In genomic region chr2:24413677-24414076, GRCm38 (mm10) we compare ENCODE assay signal across 22 mouse cellular contexts. TPM values are rescaled to one million over a fixed set of nuclear protein-coding genes. Genes with fewer than 3 reads are reported as not detected.
DNase-seq lines count a peak whose midpoint lies in the region; ATAC-seq and TF ChIP-seq lines count a peak whose summit lies in the region.
"Had no signal": no experiment of that assay in that cellular context is flagged by ENCODE, and none has a peak within 500 bp of the region (broad histone marks: within the 10 kb centered on the region; RNA-seq: fewer than 3 reads in every experiment).

No protein-coding gene starts in this region.

- no peaks in the 10 kb centered on the region for H3K36me3 ChIP-seq in kidney, embryonic 14.5 days (ENCODE audit: control insufficient read depth, insufficient read depth, low read length)
- H3K36me3 ChIP-seq in lung, embryonic 15.5 days, result no peaks in the 10 kb centered on the region
- H3K36me3 ChIP-seq: embryonic facial prominence, embryonic 13.5 days; forebrain, embryonic 12.5 days; liver, embryonic 13.5 days; midbrain, embryonic 10.5 days had no signal

- TF ChIP-seq CTCF in Patski (IDR thresholded peaks at IDR 0.05), result no peak

- DNase-seq in kidney, adult 18-20 months, result no peak
- DNase-seq in lung, postnatal 14 days, result no peak
- DNase-seq in Patski (ENCODE audit: low read depth, low spot score), result no peak
- DNase-seq in mesoderm, embryonic 11.5 days (ENCODE audit: low read depth, low spot score), result peak; percentile 12
- no peak for DNase-seq in cerebellum, postnatal 36 days
- DNase-seq in gastrocnemius, postnatal 14 days, result no peak
- DNase-seq: adrenal gland, postnatal 10 days; cerebellum, adult 2 months; cerebellum, postnatal 25 days; embryo, embryonic 11 days; layer of hippocampus, adult 9-11 months; liver, embryonic 13.5 days; right cerebral cortex, postnatal 14 days had no signal

- H3K4me1 ChIP-seq in kidney, embryonic 14.5 days (ENCODE audit: control insufficient read depth, insufficient read depth, low read length), result peaks cover 56% of the 10 kb centered on the region
- peaks cover 10% of the 10 kb centered on the region for H3K4me1 ChIP-seq in lung, embryonic 15.5 days
- H3K4me1 ChIP-seq: liver, embryonic 13.5 days had no signal

- no peak overlapping the region for H3K4me3 ChIP-seq in kidney, embryonic 14.5 days (ENCODE audit: low read length)
- H3K4me3 ChIP-seq in lung, embryonic 15.5 days, result no peak overlapping the region
- H3K4me3 ChIP-seq: embryonic facial prominence, embryonic 13.5 days; erythroblast, embryonic 14.5 days; forebrain, embryonic 12.5 days; liver, embryonic 13.5 days; midbrain, embryonic 10.5 days had no signal

- no peak overlapping the region for H3K9ac ChIP-seq in kidney, embryonic 14.5 days (ENCODE audit: low read depth, low read length)
- no peak overlapping the region for H3K9ac ChIP-seq in lung, embryonic 15.5 days
- H3K9ac ChIP-seq: embryonic facial prominence, embryonic 13.5 days; forebrain, embryonic 12.5 days; liver, embryonic 13.5 days; lung, embryonic 14.5 days had no signal

- in situ Hi-C loops in Patski (cut with MboI; ENCODE audit: low pct_unique_long_range_greater_than_20kb), result loop anchor here (10.0 kb wide), 1 partner anchor 61 kb away; the partner anchor contains the start of gene Pax8

- 38% methylated on average over 4 of the region's 4 CpGs for WGBS in kidney, embryonic 14.5 days
- 81% methylated on average over 4 of the region's 4 CpGs for WGBS in lung, embryonic 15.5 days

- H3K27ac ChIP-seq in kidney, embryonic 14.5 days (ENCODE audit: low read depth, low read length), result peak overlapping the region; percentile 70; the same call in 1 of the 2 replicates
- peak overlapping the region; percentile 47; the same call in 1 of the 2 replicates for H3K27ac ChIP-seq in lung, embryonic 15.5 days
- H3K27ac ChIP-seq: embryonic facial prominence, embryonic 13.5 days; forebrain, embryonic 12.5 days; liver, embryonic 13.5 days; macrophage; midbrain, embryonic 10.5 days had no signal

- ATAC-seq in kidney, embryonic 14.5 days (ENCODE audit: low FRiP score, low TSS enrichment), result peak; percentile 84
- no peak for ATAC-seq in lung, embryonic 15.5 days (ENCODE audit: borderline replicate concordance, extremely low read depth, low FRiP score, low TSS enrichment)
- ATAC-seq in Patski, result peak; percentile 1
- ATAC-seq: inflammation-experienced regulatory T-cells, adult 6 months had no signal

- no peak overlapping the region for H3K4me2 ChIP-seq in kidney, embryonic 14.5 days (replicated peaks; ENCODE audit: low read depth, low read length)
- H3K4me2 ChIP-seq in lung, embryonic 15.5 days, result no peak overlapping the region
- H3K4me2 ChIP-seq: embryonic facial prominence, embryonic 13.5 days; forebrain, embryonic 12.5 days; liver, embryonic 13.5 days; lung, embryonic 14.5 days had no signal

- CTCF ChIA-PET in Patski (lab: Charles Lee), result interaction anchor here (0.9 to 2.0 kb wide), 2 partner anchors 54 to 117 kb away, joined by 3 to 6 read pairs; no protein-coding TSS in a partner anchor

- POLR2A ChIA-PET in Patski (lab: Charles Lee), result interaction anchor here (0.6 to 2.6 kb wide), 9 partner anchors 12 to 66 kb away, joined by 3 to 13 read pairs (median 4); partner anchors contain the start of gene Pax8

- no peaks in the 10 kb centered on the region for H3K27me3 ChIP-seq in kidney, embryonic 14.5 days (ENCODE audit: control insufficient read depth, insufficient read depth, low read length)
- no peaks in the 10 kb centered on the region for H3K27me3 ChIP-seq in lung, embryonic 15.5 days
- no peaks in the 10 kb centered on the region for H3K27me3 ChIP-seq in Patski

- intact Hi-C loops in gastrocnemius, postnatal 14 days (cut with DNase I; ENCODE audit: low total_unique reads), result loop anchor here (5.0 kb wide), 1 partner anchor 339 kb away; no protein-coding TSS in a partner anchor

- H3K9me3 ChIP-seq in kidney, embryonic 14.5 days (ENCODE audit: control insufficient read depth, low read length), result no peaks in the 10 kb centered on the region
- H3K9me3 ChIP-seq in lung, embryonic 15.5 days, result no peaks in the 10 kb centered on the region
- H3K9me3 ChIP-seq: embryonic facial prominence, embryonic 13.5 days; forebrain, embryonic 12.5 days; liver, embryonic 13.5 days; midbrain, embryonic 10.5 days had no signal

RNA-seq across cellular contexts. Expression of gene Psd4, which starts 46.3 kb away (rescaled TPM):
- polyA plus RNA-seq in kidney, embryonic 14.5 days (2014; fragmentation: Nextera tagmentation; extraction: Ambion mirVana), result 1.1 and 4.6 TPM in 2 replicates
- polyA plus RNA-seq in lung, embryonic 15.5 days (2015; fragmentation: Nextera tagmentation; extraction: Ambion mirVana), result 2.3 and 2.8 TPM in 2 replicates
- 0.08 TPM for polyA plus RNA-seq in Patski (2021)
- total RNA-seq in gastrocnemius, postnatal 14 days (2021), result under 1 TPM; 0.35 to 0.60 TPM
